Mouse (Mus musculus) lung, embryonic 14.5 days (tissue): ENCODE data around the gene Tor3a. TPM values are rescaled to one million over a fixed set of nuclear protein-coding genes. Genes with fewer than 3 reads are reported as not detected.

Experiments used
- ATAC-seq: fragments of 200-750 bp; cut with Nextera tagmentation; 2 replicates; pipeline ENCODE4 v1.8.0; 2017; ENCODE audit warnings: mild to moderate bottlenecking, moderate TSS enrichment, moderate library complexity; ENCODE audit not compliant: insufficient read depth
- DNase-seq: peaks from one replicate; pipeline ENCODE4 v3.0.0-alpha.2; 2015
- H3K27ac ChIP-seq: fragments of 300-500 bp; sonication (generic); 2 replicates; pipeline ENCODE4 v1.5.1; 2014; ENCODE audit warnings: low read depth, mild to moderate bottlenecking, moderate library complexity
- H3K27me3 ChIP-seq: fragments of 300-500 bp; sonication (generic); 2 replicates; pipeline ENCODE4 v1.6.1; 2014; ENCODE audit warnings: low read length, control low read depth; ENCODE audit not compliant: insufficient read depth
- H3K36me3 ChIP-seq: fragments of 300-500 bp; sonication (generic); 2 replicates; pipeline ENCODE4 v1.6.1; 2014; ENCODE audit warnings: control low read depth; ENCODE audit not compliant: insufficient read depth
- H3K4me1 ChIP-seq: fragments of 300-500 bp; sonication (generic); 2 replicates; pipeline ENCODE4 v1.6.1; 2014; ENCODE audit warnings: antibody characterized with exemption, control low read depth; ENCODE audit not compliant: insufficient read depth
- H3K4me2 ChIP-seq: fragments of 300-500 bp; sonication (generic); 2 replicates; pipeline ENCODE4 v1.6.1; 2014; ENCODE audit warnings: mild to moderate bottlenecking
- H3K4me3 ChIP-seq: fragments of 300-500 bp; sonication (generic); 2 replicates; pipeline ENCODE4 v1.5.1; 2014; ENCODE audit warnings: low read depth, low read length
- H3K9ac ChIP-seq: fragments of 300-500 bp; sonication (generic); 2 replicates; pipeline ENCODE4 v1.6.1; 2014
- H3K9me3 ChIP-seq: fragments of 300-500 bp; sonication (generic); 2 replicates; pipeline ENCODE4 v1.6.1; 2016; ENCODE audit warnings: low read depth, low read length, control low read depth
- CTCF ChIP-seq: IDR thresholded peaks from 2 replicates; pipeline ENCODE4 v1.5.1; 2016; ENCODE audit warnings: antibody characterized with exemption, low read depth
- WGBS: fragments of 180-500 bp; shearing (Covaris S2); extraction: QIAGEN DNeasy Blood & Tissue Kit; methylation state at CpG from one replicate; pipeline ENCODE4 v1.1.7; 2014; 5-methylcytosine and 5-hydroxymethylcytosine counted together
- polyA plus RNA-seq: library from polyadenylated mRNA; unstranded; fragments of >200 nt; fragmentation: Nextera tagmentation; extraction: Ambion mirVana; gene quantifications from 2 replicates; pipeline ENCODE4 v1.2.1, GENCODE M21; 2014

The Tor3a gene
- polyA plus RNA-seq, 1 experiment from 2014 or later: 8.7 TPM

DNA sequence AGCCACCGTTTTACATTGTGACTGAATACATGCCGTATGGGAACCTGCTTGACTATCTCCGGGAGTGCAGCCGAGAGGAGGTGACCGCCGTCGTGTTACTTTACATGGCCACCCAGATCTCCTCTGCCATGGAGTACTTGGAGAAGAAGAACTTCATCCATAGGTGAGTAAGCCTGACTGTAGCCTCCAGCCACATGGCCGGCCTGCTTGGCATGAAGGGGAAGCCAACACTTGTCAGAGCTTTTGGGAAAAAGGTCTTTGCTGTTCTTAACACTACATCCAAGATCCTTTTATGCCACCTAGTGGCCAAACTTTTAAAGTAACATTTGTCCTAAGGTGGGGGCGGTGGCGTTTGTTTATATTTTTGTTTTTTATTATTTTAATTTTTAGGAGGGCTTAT, 41.1 kb downstream of the Tor3a start:
- no peak overlapping the region for H3K9ac ChIP-seq
- DNase-seq (peak; percentile 85), ATAC-seq (peak; percentile 62; the same call in 1 of the 2 replicates)
- H3K4me3 ChIP-seq: no peak overlapping the region
- H3K4me2 ChIP-seq: no peak overlapping the region
- no peaks in the 10 kb centered on the region for H3K4me1 ChIP-seq
- H3K36me3 ChIP-seq: peaks cover 71% of the 10 kb centered on the region
- peak; percentile 60 for TF ChIP-seq CTCF
- H3K27me3 ChIP-seq: no peaks in the 10 kb centered on the region
- WGBS: 73% methylated on average over 10 of the region's 10 CpGs
- H3K9me3 ChIP-seq: no peaks in the 10 kb centered on the region
- H3K27ac ChIP-seq: no peak overlapping the region

DNA sequence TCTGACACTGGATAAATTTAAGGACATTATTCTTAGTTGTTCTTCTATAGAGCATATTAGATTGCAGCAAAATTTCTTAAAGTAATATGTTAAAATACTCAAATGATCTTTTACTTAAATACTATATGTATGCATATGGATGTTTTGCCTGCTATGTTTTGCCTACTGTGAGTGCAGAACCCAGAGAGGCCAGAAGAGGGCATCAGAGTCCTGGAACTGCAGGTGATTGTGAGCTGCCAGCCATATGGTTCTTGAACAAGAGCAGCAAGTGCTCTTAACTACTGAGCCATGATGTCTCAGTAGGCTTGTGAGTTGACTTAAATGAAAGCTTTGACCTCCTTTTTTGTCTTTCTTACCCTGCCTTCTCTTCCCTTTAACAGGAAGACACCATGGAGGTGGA, 43.2 kb downstream of the Tor3a start:
- DNase-seq (peak; percentile 30), ATAC-seq (no peak)
- no peak overlapping the region for H3K27ac ChIP-seq
- peaks cover 61% of the 10 kb centered on the region for H3K36me3 ChIP-seq
- H3K4me3 ChIP-seq: no peak overlapping the region
- no peaks in the 10 kb centered on the region for H3K9me3 ChIP-seq
- TF ChIP-seq CTCF: peak; percentile 46
- no peak overlapping the region for H3K4me2 ChIP-seq
- H3K27me3 ChIP-seq: no peaks in the 10 kb centered on the region
- H3K9ac ChIP-seq: no peak overlapping the region
- H3K4me1 ChIP-seq: no peaks in the 10 kb centered on the region

DNA sequence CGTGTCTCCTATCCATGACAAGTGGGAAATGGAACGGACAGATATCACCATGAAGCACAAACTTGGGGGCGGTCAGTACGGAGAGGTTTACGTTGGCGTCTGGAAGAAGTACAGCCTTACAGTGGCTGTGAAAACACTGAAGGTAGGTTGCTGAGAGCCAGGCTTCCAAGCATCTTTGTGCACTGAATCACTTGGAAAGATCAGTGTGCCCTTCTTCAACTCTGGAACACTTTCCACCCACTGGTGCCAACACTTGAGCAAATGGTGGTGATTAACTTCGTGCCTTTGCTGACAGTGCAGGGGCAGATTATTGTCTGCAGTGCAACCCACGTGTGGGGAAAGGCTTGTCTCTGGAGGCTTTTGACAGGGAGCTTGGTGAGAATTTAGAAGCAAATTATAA, 44.2 kb downstream of the Tor3a start:
- Histone ChIP-seq H3K9me3 (no peaks in the 10 kb centered on the region), H3K27ac (no peak overlapping the region), H3K4me2 (no peak overlapping the region), H3K9ac (no peak overlapping the region), H3K4me1 (no peaks in the 10 kb centered on the region), H3K36me3 (peaks cover 60% of the 10 kb centered on the region), H3K4me3 (no peak overlapping the region), H3K27me3 (no peaks in the 10 kb centered on the region)
- no peak for TF ChIP-seq CTCF
- 89% methylated on average over 8 of the region's 8 CpGs for WGBS
- ATAC-seq (no peak), DNase-seq (no peak)

DNA sequence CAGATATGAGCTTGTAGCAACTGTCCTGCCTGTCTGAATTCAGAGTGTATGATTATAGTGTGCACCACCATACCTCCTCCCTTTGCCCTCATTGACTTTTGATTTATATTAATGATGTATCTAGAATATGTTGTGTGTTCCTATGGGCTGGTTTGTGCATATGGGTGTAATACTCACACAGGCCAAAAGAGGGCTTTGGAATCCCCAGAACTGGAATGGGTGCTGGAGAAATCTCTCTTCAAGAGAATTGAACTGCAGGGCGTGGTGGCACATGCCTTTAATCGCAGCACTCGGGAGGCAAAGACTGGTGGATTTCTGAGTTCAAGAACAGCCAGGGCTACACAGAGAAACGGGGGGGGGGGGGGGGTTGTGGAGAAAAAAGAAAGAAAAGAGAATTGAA, 47.4 kb downstream of the Tor3a start:
- H3K4me1 ChIP-seq: no peaks in the 10 kb centered on the region
- no peak overlapping the region for H3K9ac ChIP-seq
- ATAC-seq (no peak; the same call in 1 of the 2 replicates), DNase-seq (peak; percentile 34)
- 74% methylated on average over 4 of the region's 4 CpGs for whole genome bisulfite sequencing
- H3K9me3 ChIP-seq: no peaks in the 10 kb centered on the region
- H3K4me2 ChIP-seq: no peak overlapping the region
- peak; percentile 45 for TF ChIP-seq CTCF
- no peaks in the 10 kb centered on the region for H3K27me3 ChIP-seq
- H3K27ac ChIP-seq: no peak overlapping the region
- H3K4me3 ChIP-seq: no peak overlapping the region
- peaks cover 49% of the 10 kb centered on the region for H3K36me3 ChIP-seq

DNA sequence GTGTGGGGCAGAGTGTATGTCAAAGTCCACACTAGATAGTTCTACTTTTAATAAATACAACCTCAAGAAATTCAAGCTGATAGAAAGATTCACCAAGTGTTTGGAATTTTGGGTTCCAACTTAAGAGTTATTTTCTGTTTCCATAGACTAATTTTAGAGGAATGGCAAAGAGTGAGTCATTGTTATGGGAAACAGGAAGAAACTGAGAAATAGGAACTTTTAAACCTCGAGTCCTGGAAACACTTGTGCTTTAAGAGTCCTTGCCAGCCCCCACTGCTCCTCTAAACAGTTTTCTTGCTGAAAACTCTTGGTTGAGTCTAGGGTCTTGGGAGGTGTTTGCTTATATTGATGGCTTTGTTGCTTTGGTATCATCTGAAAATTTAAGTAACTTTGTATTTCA, 49.9 kb downstream of the Tor3a start:
- no peak for DNase-seq
- no peak for TF ChIP-seq CTCF
- Histone ChIP-seq H3K4me1 (no peaks in the 10 kb centered on the region), H3K9me3 (no peaks in the 10 kb centered on the region), H3K27ac (no peak overlapping the region), H3K27me3 (no peaks in the 10 kb centered on the region), H3K4me3 (no peak overlapping the region), H3K4me2 (no peak overlapping the region), H3K9ac (no peak overlapping the region), H3K36me3 (peaks cover 26% of the 10 kb centered on the region; the same call in 1 of the 2 replicates)
- 59% methylated on average over 1 of the region's 1 CpGs for WGBS
- no peak for ATAC-seq

DNA sequence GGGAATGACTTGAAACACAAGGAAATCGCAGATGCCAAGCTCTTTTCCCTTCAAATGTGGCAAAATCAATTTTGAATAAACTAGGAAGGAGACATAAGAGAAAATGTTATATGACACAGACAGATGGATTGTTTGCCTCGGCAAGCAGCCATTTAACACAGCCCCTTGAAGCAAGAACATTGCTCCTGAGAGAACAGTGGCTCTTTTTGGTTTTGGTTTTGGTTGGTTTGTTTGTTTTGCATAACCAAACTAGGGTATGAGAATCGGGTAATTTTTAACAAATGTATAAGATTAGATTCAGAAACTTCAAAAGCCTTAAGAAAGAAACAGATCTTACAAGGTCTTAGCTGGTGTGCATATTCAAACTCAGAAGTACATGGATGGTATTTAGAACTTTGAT, 53.2 kb downstream of the Tor3a start:
- Histone ChIP-seq H3K36me3 (peaks cover 22% of the 10 kb centered on the region; the same call in 1 of the 2 replicates), H3K4me3 (no peak overlapping the region), H3K27me3 (no peaks in the 10 kb centered on the region), H3K4me1 (0 out of 2 replicates have a peak, but pooled peaks cover 3% of the 10 kb centered on the region), H3K27ac (no peak overlapping the region), H3K9ac (no peak overlapping the region), H3K9me3 (no peaks in the 10 kb centered on the region), H3K4me2 (no peak overlapping the region)
- WGBS: 61% methylated on average over 3 of the region's 3 CpGs
- no peak for DNase-seq
- no peak for TF ChIP-seq CTCF
- ATAC-seq: no peak

DNA sequence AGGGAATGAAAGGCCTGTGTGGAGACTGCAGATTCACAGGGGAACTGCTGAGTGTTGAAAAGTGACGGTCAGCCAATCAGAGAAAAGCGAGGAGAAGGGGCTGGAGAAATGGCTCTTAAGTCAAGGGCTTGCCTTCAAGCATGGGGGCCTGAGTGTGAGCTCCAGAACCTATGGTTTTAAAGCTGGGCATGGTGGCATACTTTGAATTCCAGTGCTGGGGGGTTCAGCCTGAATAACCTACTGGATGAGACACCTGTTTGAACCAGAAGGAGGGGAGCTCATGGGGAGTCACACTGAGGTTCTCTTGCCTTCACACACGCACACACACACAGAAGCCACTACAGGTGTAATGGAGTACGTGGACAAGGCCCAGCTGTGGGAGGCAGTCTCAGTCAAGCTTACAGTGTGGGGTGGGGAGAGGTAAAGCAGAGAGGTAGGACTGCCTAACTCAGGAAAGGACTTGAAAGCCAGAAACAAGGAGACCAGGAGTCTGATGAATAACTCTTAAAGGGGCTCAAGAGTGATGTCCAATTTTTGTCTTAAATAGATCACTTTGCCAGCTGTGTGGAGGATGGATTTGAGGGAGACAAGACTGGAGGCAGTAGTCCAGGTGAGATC, 53.8 kb downstream of the Tor3a start:
- peaks cover 20% of the 10 kb centered on the region; the same call in 1 of the 2 replicates for H3K36me3 ChIP-seq
- no peak overlapping the region for H3K4me3 ChIP-seq
- H3K9ac ChIP-seq: no peak overlapping the region
- H3K27me3 ChIP-seq: no peaks in the 10 kb centered on the region
- peak; percentile 56 for ATAC-seq
- no peaks in the 10 kb centered on the region for H3K9me3 ChIP-seq
- TF ChIP-seq CTCF: no peak
- WGBS: 64% methylated on average over 4 of the region's 4 CpGs
- H3K4me1 ChIP-seq: peaks cover 7% of the 10 kb centered on the region; the same call in 1 of the 2 replicates
- no peak overlapping the region for H3K27ac ChIP-seq
- H3K4me2 ChIP-seq: no peak overlapping the region
- DNase-seq: peak; percentile 32
